Mouse (Mus musculus) MEL-GATA-1-ER (cell line): Measurements from ENCODE around the gene Sdccag8.
"Not testable (repeated sequence)": the region's sequence is repeated elsewhere in the genome, so short reads cannot be mapped to it uniquely, and the experiment has no call there.

Experiments
- DNase-seq: peaks from one replicate; pipeline ENCODE4 v3.0.0-alpha.2; 2012; ENCODE audit warnings: low read depth; ENCODE audit errors: extremely low read depth

The Sdccag8 gene

GRCm38 (mm10) chr1:176941286-176941990 lies 127.0 kb downstream of the Sdccag8 start:
- not testable (repeated sequence) for DNase-seq

GRCm38 (mm10) chr1:176943126-176943525 lies 128.7 kb downstream of the Sdccag8 start:
- no peak for DNase-seq

GRCm38 (mm10) chr1:176943987-176944386 lies 129.5 kb downstream of the Sdccag8 start:
- no peak for DNase-seq

- DNase-seq, result no peak
Observed at GRCm38 (mm10) chr1:176944458-176945174, 130.2 kb downstream of the Sdccag8 start.

- no peak for DNase-seq
Observed at GRCm38 (mm10) chr1:176945175-176945540, 130.7 kb downstream of the Sdccag8 start.

- no peak for DNase-seq
Observed at GRCm38 (mm10) chr1:176946031-176946795, 131.8 kb downstream of the Sdccag8 start.

- no peak for DNase-seq
Observed at GRCm38 (mm10) chr1:176946796-176947181, 132.3 kb downstream of the Sdccag8 start.

- DNase-seq, result no peak
Observed at GRCm38 (mm10) chr1:176948861-176949260, 134.4 kb downstream of the Sdccag8 start.

- no peak for DNase-seq
Observed at GRCm38 (mm10) chr1:176949320-176949719, 134.9 kb downstream of the Sdccag8 start.

- DNase-seq, result no peak
Observed at GRCm38 (mm10) chr1:176950061-176950460, 135.6 kb downstream of the Sdccag8 start.

- no peak for DNase-seq
Observed at GRCm38 (mm10) chr1:176951836-176952235, 137.4 kb downstream of the Sdccag8 start.

- no peak for DNase-seq
Observed at GRCm38 (mm10) chr1:176958311-176958710, 143.9 kb downstream of the Sdccag8 start.

GRCm38 (mm10) chr1:176961716-176962115 lies 147.3 kb downstream of the Sdccag8 start:
- no peak for DNase-seq

GRCm38 (mm10) chr1:176962894-176963293 lies 148.4 kb downstream of the Sdccag8 start:
- no peak for DNase-seq

GRCm38 (mm10) chr1:176967299-176967698 lies 152.8 kb downstream of the Sdccag8 start:
- DNase-seq, result no peak

GRCm38 (mm10) chr1:176970635-176971478 lies 156.4 kb downstream of the Sdccag8 start:
- no peak for DNase-seq

GRCm38 (mm10) chr1:176971479-176971797 lies 157.0 kb downstream of the Sdccag8 start:
- DNase-seq, result no peak

- DNase-seq, result no peak
Observed at GRCm38 (mm10) chr1:176973356-176974088, 159.1 kb downstream of the Sdccag8 start.

GRCm38 (mm10) chr1:176979235-176979634 lies 164.8 kb downstream of the Sdccag8 start:
- DNase-seq, result no peak

GRCm38 (mm10) chr1:176980140-176980539 lies 165.7 kb downstream of the Sdccag8 start:
- no peak for DNase-seq
